In the genomic region with DNA sequence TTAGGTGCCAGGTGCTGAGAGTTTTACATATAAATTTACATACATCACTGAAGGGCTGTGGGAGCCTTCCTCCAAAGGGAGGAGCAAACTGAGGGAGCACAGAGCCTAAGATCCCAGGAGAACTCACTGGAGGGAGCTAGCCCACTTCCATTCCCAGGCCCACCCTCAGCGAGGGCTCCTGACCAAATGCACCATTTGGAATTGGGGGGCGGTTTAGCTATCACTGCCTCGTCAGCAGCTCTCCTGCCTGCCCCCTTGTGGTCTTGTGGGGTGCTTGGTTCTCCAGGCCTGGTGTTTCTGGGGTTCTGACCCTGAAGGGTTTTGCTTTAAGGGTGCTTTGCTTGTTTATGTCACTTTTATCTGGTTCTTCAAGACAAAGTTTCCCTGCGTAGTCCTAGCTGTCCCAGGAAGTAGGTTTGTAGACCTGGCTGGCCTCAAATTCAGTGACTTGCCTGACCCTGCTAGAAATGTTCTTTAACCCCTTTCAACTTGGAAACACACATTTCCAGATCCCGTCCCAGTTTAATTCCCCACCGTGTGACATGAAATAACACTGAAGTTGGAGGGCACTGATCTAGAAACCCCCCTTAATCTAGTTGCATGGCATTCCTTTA, we compare ENCODE assay signal across 10 mouse cellular contexts.
A peak's percentile ranks its signal among the peaks of the same experiment; 100 is the strongest.
DNase-seq lines count a peak whose midpoint lies in the region; ATAC-seq and TF ChIP-seq lines count a peak whose summit lies in the region.
"Had no signal": no experiment of that assay in that cellular context is flagged by ENCODE, and none has a peak within 500 bp of the region (broad histone marks: within the 10 kb centered on the region; RNA-seq: fewer than 3 reads in every experiment).

No protein-coding gene starts in this region.

- peak; percentile 36; the same call in 1 of the 2 replicates for TF ChIP-seq CTCF in embryonic fibroblast, embryonic 13.5 days (IDR thresholded peaks at IDR 0.05; ENCODE audit: borderline replicate concordance, insufficient read depth, low read length)
- TF ChIP-seq CTCF in stomach, postnatal 0 days (IDR thresholded peaks at IDR 0.05; ENCODE audit: low read depth) = peak; percentile 74

- no peak overlapping the region for H3K4me3 ChIP-seq in heart, embryonic 11.5 days (ENCODE audit: low read depth, low read length)
- H3K4me3 ChIP-seq in embryonic fibroblast, embryonic 13.5 days (ENCODE audit: insufficient read depth, low read length) = no peak overlapping the region
- no peak overlapping the region for H3K4me3 ChIP-seq in stomach, postnatal 0 days (ENCODE audit: low read depth, low read length)
- H3K4me3 ChIP-seq in forebrain, embryonic 13.5 days = no peak overlapping the region
- H3K4me3 ChIP-seq in midbrain, embryonic 15.5 days = no peak overlapping the region
- H3K4me3 ChIP-seq: embryonic facial prominence, embryonic 12.5 days; limb, embryonic 15.5 days had no signal

- no peak overlapping the region for H3K27ac ChIP-seq in heart, embryonic 11.5 days (ENCODE audit: low read depth, low read length)
- H3K27ac ChIP-seq in embryonic fibroblast, embryonic 13.5 days (ENCODE audit: insufficient read depth, low read length) = no peak overlapping the region
- H3K27ac ChIP-seq in stomach, postnatal 0 days (replicated peaks) = no peak overlapping the region
- no peak overlapping the region for H3K27ac ChIP-seq in forebrain, embryonic 13.5 days
- H3K27ac ChIP-seq in midbrain, embryonic 15.5 days = no peak overlapping the region

- intact Hi-C loops in heart, postnatal 14 days (cut with DNase I) = no loop called here

- WGBS in heart, embryonic 11.5 days (ENCODE audit: insufficient replicate concordance) = 46% methylated on average over 6 of the region's 6 CpGs
- 54% methylated on average over 6 of the region's 6 CpGs for WGBS in stomach, postnatal 0 days
- WGBS in forebrain, embryonic 13.5 days = 55% methylated on average over 6 of the region's 6 CpGs
- WGBS in midbrain, embryonic 15.5 days = 55% methylated on average over 6 of the region's 6 CpGs

- ATAC-seq in heart, embryonic 11.5 days (replicated peaks; ENCODE audit: insufficient number of reproducible peaks, low FRiP score, low TSS enrichment) = no peak
- ATAC-seq in stomach, postnatal 0 days (ENCODE audit: low FRiP score, low TSS enrichment) = no peak
- ATAC-seq in forebrain, embryonic 13.5 days = no peak
- ATAC-seq in midbrain, embryonic 15.5 days (replicated peaks) = no peak

- no peaks in the 10 kb centered on the region for H3K9me3 ChIP-seq in heart, embryonic 11.5 days (replicated peaks; ENCODE audit: control insufficient read depth, low read length)
- H3K9me3 ChIP-seq in stomach, postnatal 0 days (ENCODE audit: control insufficient read depth, low read length) = no peaks in the 10 kb centered on the region
- H3K9me3 ChIP-seq in forebrain, embryonic 13.5 days (replicated peaks) = no peaks in the 10 kb centered on the region
- H3K9me3 ChIP-seq in midbrain, embryonic 15.5 days = no peaks in the 10 kb centered on the region
- H3K9me3 ChIP-seq: embryonic facial prominence, embryonic 12.5 days; limb, embryonic 15.5 days had no signal

- TF ChIP-seq POLR2A in embryonic fibroblast, embryonic 13.5 days (IDR thresholded peaks at IDR 0.05; ENCODE audit: low read depth, low read length) = no peak

- H3K4me2 ChIP-seq in heart, embryonic 11.5 days = no peak overlapping the region
- no peak overlapping the region for H3K4me2 ChIP-seq in stomach, postnatal 0 days (replicated peaks; ENCODE audit: low read depth)
- H3K4me2 ChIP-seq in forebrain, embryonic 13.5 days = no peak overlapping the region
- H3K4me2 ChIP-seq in midbrain, embryonic 15.5 days = no peak overlapping the region
- H3K4me2 ChIP-seq: embryonic facial prominence, embryonic 12.5 days; limb, embryonic 15.5 days had no signal

- DNase-seq in heart, postnatal 14 days = peak; percentile 22 to 47
- peak; percentile 63 for DNase-seq in 416B (ENCODE audit: low read depth)
- DNase-seq in NIH3T3 (ENCODE audit: low read depth) = peak; percentile 48
- DNase-seq in stomach, postnatal 0 days (ENCODE audit: low spot score) = peak; percentile 50

- H3K27me3 ChIP-seq in heart, embryonic 11.5 days (ENCODE audit: control insufficient read depth, insufficient read depth, low read length) = no peaks in the 10 kb centered on the region
- H3K27me3 ChIP-seq in stomach, postnatal 0 days (ENCODE audit: control insufficient read depth, insufficient read depth, low read length) = no peaks in the 10 kb centered on the region
- no peaks in the 10 kb centered on the region for H3K27me3 ChIP-seq in forebrain, embryonic 13.5 days
- H3K27me3 ChIP-seq in midbrain, embryonic 15.5 days (replicated peaks) = no peaks in the 10 kb centered on the region
- H3K27me3 ChIP-seq: embryonic facial prominence, embryonic 12.5 days; limb, embryonic 15.5 days had no signal

- no peak overlapping the region for H3K9ac ChIP-seq in heart, embryonic 11.5 days (ENCODE audit: low read depth, low read length)
- H3K9ac ChIP-seq in stomach, postnatal 0 days (ENCODE audit: low read length) = no peak overlapping the region
- H3K9ac ChIP-seq in forebrain, embryonic 13.5 days = no peak overlapping the region
- H3K9ac ChIP-seq in midbrain, embryonic 15.5 days = no peak overlapping the region
- H3K9ac ChIP-seq: embryonic facial prominence, embryonic 12.5 days; limb, embryonic 15.5 days had no signal

- peaks cover 3% of the 10 kb centered on the region; the same call in 1 of the 2 replicates for H3K4me1 ChIP-seq in heart, embryonic 11.5 days (ENCODE audit: control insufficient read depth, insufficient read depth, low read length)
- peaks cover 4% of the 10 kb centered on the region; the same call in 1 of the 2 replicates for H3K4me1 ChIP-seq in embryonic fibroblast, embryonic 13.5 days (ENCODE audit: control insufficient read depth, insufficient read depth, low read length)
- no peaks in the 10 kb centered on the region for H3K4me1 ChIP-seq in stomach, postnatal 0 days (replicated peaks; ENCODE audit: control insufficient read depth, insufficient read depth)
- peaks cover 16% of the 10 kb centered on the region for H3K4me1 ChIP-seq in forebrain, embryonic 13.5 days
- peaks cover 28% of the 10 kb centered on the region for H3K4me1 ChIP-seq in midbrain, embryonic 15.5 days

- no peak for TF ChIP-seq EP300 in stomach, postnatal 0 days (optimal IDR thresholded peaks at IDR 0.05)

- no peaks in the 10 kb centered on the region for H3K36me3 ChIP-seq in heart, embryonic 11.5 days (ENCODE audit: control insufficient read depth, insufficient read depth, low read length)
- no peaks in the 10 kb centered on the region for H3K36me3 ChIP-seq in stomach, postnatal 0 days (ENCODE audit: control insufficient read depth, insufficient read depth, low read length)
- no peaks in the 10 kb centered on the region for H3K36me3 ChIP-seq in forebrain, embryonic 13.5 days (ENCODE audit: poor library complexity, severe bottlenecking)
- no peaks in the 10 kb centered on the region for H3K36me3 ChIP-seq in midbrain, embryonic 15.5 days (replicated peaks)
- H3K36me3 ChIP-seq: embryonic facial prominence, embryonic 12.5 days; limb, embryonic 15.5 days had no signal
